Mouse (Mus musculus): ENCODE results near the gene Selenbp1.
"Not testable (repeated sequence)": the region's sequence is repeated elsewhere in the genome, so short reads cannot be mapped to it uniquely, and the experiment has no call there.

Selenbp1 gene

DNA sequence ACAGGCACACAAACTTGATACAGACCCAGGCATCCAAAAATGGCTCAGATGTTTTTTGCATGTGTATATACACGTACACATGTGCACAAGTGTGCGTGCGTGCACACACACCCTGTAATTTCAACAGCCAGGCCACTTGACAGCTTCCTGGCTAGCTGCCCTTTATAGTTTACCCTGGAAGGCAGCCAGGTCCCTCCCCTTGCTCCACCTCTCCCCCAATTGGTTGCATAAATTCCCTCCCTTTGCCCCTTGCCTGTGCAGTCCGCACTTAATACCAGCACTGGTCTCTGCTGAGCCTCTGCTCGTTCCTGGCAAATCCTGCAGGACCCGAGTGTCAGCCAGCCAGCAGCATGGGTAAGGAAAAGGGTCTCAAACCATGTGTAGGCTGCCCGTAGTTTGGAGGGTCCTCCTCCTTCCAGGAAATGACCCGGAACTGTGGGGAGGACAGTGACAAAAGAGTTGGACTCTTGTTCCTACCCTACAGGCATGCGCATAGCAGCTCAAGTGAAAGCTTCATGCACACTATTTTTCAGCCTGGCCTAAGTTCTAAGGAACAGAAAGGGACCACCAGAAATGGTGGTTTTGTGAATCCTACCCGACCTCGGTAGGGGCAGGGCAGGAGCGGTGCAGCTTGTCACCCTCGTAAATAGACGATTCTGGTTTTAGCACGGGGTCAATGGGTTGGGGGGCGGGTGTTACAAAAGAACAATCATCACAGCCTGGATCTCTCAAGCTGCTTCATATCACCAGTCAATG, at the start of gene Selenbp1:
Gene Selenbp1 (plus strand): TSS at position 248 of the 756 bp plus-strand sequence.
- in situ Hi-C loops (cut with MboI, MseI), result no loop called here

DNA sequence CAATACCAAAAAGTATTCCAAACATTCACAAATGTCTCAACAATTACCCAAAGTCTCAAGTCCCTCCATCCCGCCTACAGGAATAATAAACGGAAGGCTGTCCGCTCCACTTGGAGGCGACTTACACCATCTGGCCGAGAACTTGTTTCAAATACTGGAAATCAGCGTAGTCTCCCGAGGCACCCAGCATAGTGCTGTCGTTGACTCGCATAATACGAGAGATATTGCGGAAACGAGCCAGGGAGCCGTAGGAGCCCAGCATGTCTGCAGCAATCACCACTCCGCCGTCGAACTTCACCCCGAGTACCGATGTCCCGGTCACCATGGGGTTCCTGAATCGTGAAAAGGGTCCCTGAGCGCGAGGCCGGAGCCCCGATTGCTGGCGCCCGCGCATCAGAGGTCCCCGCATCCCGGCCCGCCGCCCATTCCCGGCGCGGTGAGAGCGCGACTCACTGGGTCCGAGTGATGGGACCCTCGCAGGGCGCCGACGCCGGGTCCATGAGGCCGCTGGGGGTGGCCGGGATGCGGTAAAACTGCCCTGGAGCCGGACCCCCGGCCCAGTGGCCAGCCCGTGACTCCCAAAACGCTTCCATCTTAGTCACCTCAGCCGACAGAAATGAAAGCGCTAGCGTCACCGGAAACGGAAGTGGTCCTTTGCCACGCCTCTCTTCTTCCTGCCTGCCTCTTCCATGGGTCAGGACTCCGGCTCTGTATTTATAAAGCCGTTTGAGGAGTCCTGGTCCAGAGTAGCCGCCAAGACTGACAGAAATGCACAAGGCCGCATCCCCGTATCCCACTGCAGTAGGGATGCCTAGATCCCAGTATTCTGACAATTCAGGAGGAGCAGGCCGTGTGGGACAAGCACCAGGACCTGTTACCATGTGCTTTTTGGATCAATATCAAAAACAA, 46.3 kb upstream of the Selenbp1 start, which contains the start of gene Psmb4:
Gene Psmb4 (minus strand): TSS at position 646 of the 909 bp plus-strand sequence.
- in situ Hi-C loops (cut with MboI, MseI), result no loop called here

DNA sequence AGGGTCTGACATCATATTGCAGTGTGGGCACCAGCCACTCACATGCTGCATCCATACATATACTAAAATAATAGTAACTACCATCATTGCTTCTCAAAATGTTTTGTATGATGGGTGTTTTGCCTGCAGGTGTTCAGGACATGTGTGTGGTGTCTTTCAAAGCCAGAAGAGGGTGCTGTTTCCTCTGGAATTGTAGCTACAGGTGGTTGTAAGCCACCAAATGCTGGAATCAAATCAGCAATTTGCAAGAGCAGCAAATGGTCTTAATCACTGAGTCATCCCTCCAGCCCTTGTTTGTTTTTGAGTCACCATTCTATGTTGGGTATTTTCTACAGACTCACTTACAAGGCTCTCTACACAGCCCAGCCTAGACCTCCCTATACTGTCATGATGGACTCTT, 44.3 kb upstream of the Selenbp1 start:
- in situ Hi-C loops (cut with MboI, MseI), result no loop called here

DNA sequence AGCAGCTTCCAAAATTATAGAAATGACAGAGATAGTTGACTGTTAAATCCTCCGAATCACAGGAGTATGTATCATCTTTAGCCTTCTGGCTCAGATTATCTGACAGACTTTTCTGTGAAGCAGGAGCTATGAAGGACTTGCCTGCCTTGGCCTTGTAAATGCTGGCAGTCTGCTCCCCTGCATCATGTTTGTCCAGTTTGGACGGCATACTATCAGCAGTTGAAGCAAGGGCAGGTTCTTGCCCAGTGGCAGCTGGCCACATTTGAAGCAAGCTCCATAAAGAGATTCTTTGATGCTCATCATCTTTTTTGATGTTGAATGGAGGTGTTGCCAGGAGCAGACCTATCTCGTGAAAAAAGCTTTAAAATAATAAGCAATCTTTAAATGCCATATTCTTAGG, 38.8 kb upstream of the Selenbp1 start:
- in situ Hi-C loops (cut with MboI, MseI), result no loop called here

DNA sequence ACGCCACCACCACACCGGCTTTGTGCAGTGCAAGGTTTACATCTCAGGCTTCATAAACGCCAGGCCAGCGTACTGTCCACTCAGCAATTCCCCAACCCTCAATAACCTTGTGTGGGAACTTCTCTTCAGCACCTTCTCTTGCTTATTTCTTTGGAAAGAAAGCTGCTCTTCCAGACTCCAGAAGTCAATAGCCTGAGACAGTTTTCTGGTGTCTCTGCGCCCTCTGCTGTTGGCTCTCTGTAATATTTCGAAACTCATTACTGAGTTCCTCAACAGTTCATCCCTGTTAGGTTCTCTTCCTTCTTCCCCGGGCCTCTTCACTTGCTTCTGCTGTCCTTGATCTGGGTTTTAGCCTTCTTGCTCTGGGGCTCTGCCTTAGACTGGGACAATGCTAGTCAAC, 30.1 kb upstream of the Selenbp1 start:
- in situ Hi-C loops (cut with MboI, MseI), result loop anchor here (5.0 kb wide), 1 partner anchor 35 kb away; no protein-coding TSS in a partner anchor

DNA sequence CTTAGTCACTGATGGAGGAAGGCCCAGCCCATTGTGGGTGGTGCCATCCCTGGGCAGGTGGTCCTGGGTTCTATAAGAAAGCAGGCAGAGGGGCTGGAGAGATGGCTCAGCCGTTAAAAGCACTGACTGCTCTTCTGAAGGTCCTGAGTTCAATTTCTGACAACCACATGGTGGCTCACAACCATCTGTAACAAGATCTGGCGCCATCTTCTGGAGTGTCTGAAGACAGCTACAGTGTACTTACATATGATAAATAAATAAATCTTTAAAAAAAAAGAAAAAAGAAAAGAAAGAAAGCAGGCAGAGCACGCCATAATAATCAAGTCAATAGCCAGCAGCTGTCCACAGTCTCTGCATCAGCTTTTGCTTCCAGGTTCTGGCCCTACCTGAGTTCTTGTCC, 28.1 kb upstream of the Selenbp1 start:
- in situ Hi-C loops (cut with MboI, MseI), result loop anchor here (5.0 kb wide), 1 partner anchor 33 kb away; no protein-coding TSS in a partner anchor

DNA sequence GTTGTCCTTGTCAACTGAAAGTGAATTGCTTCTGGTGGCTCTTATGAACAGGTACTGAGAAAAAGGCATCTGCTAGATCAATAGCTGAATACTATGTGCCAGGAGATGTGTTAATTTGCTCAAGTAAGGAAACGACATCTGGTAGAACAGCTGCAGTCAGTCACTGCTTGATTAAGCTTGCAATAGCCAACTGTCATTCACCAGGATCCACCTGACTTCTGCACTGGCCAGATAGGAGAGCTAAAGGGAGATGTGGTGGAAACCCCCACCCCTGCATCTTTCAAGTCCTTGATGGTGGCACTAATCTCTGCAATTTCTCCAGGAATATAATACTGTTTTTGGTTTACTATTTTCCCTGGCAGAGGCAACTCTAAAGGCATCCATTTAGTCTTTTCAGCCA, 26.4 kb upstream of the Selenbp1 start:
- in situ Hi-C loops (cut with MboI, MseI), result no loop called here

DNA sequence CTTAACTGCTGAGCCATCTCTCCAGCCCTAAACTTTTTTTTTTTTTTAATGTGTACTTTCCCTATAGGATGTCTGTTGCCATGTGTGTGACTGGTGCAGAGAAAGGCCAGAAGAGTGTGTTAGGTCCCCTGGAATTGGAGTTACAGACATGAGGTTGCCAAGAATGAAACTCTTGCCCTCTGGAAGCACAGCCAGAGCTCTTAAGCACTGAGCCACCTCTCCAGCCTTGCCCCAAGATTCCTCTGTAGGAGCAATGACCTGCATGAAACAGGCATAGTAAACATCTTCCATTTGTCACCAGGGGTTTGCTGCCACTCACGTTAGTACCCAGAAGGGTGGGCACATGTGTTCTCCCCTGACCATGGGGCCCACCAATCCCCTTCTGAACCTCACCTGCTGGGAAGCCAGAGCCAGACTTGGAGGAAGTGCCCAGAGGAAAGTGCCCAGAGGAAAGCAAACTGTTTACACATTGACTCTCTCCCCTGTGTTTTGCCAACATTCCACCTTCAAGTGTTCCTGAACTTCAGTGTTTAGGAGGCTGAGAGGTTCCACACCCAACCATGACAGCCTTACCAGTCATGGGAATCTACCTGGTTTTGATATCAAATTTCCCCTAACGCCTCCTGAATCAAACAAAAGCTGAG, 21.7 kb upstream of the Selenbp1 start:
- in situ Hi-C loops (cut with MboI, MseI), result no loop called here

DNA sequence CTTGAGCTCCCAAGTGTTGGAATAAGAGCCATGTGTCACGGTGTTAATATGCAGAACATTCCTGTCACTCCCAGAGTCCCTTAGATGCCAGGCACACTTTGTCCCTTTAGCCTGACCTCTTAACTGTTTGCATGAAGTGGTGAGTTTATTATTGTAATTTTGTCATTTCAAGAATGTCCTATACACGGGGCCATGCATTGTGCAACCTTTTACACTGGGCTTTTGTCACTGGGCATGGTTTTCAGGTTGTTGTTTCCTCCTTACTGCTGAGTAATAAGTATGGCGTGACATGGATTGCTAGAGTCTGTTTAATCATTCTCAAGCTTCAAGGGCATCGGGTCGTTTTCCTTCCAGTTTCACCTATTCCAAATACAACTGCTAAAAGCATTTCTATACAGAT, 19.1 kb upstream of the Selenbp1 start:
- in situ Hi-C loops (cut with MboI, MseI), result no loop called here

DNA sequence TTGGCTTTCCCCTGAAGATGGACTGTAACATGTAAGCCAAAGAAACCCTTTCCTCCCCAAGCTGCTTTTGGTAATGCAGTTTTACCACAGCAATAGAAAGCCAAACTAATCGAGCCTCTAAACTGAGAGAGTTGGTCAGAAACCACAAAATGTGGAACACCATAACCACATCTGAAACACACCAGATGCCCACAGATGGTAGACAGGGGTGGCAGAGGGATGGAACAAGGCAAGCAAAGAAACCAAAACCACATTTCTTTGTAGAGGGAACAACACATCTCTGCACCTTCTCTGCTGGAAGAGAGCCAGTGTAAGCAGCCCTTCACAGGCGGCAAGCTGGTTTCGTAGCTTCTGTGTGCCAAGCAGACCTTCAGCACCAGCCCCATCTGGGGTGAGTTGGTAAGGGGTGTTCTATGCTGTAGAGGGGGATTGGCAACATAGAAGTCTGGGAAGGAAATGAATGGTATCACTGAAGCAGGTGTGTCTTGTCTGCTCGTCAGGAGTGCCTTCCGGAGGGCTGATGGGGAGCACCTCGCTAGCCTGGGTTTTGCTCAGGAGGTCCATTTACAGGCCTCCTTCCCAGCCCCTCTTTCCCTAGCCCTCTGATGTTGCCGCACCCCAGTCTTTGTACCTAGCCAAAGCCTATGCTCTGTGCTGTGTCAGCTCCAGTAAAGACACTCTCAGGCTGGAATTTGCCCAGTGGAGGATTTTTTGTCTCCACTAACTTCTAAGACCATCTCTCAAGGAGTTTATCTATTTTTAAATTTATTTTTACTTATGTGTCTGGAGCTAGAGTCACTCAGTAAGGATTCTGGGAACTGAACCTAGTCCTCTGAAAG, 16.7 kb upstream of the Selenbp1 start:
- in situ Hi-C loops (cut with MboI, MseI), result no loop called here

DNA sequence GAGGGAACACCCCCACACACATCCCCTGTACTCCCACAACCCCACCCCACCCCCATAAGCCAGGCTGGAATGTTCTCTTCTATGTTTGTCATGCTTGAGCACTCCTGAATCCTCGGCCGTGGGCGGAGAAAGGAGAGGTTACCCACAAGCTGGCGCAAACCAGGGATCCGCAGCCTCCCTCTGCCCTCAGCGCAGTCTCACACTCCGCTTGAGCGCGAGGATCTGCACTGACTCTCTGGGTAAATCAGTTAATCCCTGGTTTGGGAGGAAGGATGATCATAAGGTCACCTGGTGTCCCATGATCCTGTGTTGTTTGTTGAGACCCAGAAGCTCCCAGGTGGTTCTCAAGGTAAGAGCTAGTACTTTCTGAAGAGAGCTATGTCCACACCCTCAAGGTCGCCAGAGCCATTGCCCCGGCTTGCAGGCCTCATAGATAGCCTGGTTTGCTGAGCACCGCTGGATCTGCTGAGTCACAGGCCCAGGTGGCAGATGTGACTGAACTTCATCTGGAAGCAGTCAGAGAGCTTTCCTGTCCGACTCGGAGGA, 15.0 kb upstream of the Selenbp1 start:
- in situ Hi-C loops (cut with MboI, MseI), result no loop called here

DNA sequence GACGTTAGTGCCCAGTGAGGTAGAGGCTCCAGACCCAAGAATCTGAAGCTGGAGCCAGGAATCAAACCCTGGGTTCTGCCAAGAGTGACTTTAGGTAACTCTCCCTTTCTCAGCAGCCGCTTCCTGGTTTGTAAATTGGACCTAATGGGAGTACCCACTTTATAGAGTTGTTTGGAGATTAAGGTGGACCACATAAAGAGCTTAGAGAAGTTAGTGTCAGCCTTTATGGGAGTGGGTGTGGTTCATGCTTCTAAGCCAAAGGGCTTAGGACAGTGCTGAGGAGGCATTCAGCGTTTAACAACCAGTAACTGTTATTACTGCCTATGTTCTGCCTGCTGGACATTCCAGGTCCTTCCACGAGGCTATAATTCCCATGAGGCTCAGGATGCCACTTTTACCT, 14.0 kb upstream of the Selenbp1 start:
- in situ Hi-C loops (cut with MboI, MseI), result no loop called here

DNA sequence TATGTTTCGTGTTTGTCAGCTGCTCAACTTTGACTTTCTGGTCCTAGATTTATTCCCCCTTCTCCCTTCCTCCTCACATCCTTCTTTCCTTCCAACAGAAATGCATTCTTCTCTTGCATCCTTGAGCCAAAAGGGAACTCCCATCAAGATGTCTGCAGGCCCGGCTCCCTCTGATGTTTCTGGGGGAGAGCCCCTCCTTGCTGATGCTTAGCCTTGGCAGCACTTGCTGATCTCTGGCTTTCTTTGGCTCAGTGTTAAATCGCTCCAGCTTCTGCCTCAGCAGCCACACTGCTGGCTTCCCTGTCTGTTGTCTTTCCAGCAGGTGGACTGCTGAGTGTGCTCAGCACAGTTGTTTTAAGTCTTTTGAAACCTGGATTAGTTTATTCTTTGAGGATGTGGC, 11.8 kb upstream of the Selenbp1 start:
- in situ Hi-C loops (cut with MboI, MseI), result no loop called here

DNA sequence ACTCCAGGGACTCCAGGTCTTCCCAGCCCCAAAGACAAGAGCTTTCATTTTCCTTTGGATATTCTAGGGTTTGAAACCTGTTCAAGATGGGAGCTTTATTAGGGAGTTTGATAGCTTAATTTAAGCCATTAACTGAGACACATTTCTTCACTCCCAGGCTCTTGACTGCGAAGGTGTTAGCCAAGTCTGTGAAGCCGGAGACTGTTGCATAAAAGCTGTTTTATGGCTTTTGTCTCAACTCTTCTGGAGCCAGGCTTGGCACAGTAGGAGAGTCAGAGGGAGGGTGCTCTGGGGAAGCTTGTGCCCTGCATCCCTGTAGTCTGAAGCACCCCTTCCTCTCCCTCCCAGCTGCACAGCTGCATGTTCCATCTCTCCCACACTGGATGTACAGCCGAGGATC, 10.5 kb upstream of the Selenbp1 start:
- in situ Hi-C loops (cut with MboI, MseI), result no loop called here

DNA sequence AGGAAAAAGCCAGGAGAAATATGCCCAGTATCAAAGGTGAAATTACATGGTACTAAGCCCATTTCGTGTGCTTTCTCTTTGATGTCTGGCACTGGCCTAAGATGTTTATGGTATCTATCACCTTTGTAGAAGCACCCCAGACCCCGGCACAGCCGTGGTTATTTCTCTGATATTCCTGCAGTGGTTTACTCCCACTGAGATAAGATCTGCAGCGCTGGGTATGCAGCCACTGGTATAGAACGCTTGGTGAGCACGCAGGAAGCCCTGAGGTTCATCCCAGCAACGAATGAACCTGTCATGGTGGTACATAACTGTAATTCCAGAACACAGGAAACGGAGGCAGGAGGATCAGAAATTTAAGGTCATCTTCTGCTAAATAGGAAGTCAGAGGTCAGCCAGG, 8.2 kb upstream of the Selenbp1 start:
- in situ Hi-C loops (cut with MboI, MseI), result loop anchor here (5.0 kb wide), 1 partner anchor 237 kb away; no protein-coding TSS in a partner anchor

DNA sequence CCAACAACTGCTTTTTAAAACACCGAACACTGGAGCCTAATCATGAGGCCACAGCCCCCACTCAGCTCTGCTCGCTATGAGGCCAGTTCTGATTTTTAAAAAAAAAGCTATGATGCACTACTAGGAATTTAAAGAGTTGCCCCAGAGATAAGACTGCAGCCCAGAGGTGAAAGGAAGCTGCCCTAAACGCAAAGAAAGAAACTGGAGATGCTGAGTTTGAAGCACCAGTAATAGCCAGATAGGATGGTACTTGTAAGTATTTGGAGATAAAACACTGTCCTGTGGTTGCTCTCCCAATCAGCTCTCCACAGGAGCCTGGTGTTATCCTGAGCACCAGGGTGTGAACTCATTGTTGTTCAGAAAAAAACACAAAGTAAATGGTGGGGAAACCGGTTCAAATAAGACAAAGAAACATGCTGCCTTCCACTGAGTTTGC, 6.5 kb upstream of the Selenbp1 start:
- in situ Hi-C loops (cut with MboI, MseI), result loop anchor here (5.0 kb wide), 1 partner anchor 239 kb away; no protein-coding TSS in a partner anchor

DNA sequence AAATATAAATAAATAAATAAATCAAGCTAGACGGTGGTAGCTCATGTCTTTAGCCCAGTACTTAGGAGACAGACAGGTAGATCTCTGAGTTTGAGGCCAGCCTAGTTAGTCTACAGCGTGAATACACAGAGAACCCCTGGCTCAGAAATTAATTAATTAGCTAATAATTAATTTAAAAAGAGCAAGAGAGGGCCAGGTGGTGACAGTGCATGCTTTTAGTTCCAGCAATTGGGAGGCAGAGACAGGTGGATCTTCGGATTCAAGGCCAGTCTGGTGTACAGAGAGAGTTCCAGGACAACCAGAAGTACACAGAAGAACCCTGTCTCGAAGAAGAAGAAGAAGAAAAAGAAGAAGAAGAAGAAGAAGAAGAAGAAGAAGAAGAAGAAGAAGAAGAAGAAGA, 3.9 kb upstream of the Selenbp1 start:
- in situ Hi-C loops (cut with MboI, MseI), result loop anchor here (5.0 kb wide), 1 partner anchor 242 kb away; no protein-coding TSS in a partner anchor

DNA sequence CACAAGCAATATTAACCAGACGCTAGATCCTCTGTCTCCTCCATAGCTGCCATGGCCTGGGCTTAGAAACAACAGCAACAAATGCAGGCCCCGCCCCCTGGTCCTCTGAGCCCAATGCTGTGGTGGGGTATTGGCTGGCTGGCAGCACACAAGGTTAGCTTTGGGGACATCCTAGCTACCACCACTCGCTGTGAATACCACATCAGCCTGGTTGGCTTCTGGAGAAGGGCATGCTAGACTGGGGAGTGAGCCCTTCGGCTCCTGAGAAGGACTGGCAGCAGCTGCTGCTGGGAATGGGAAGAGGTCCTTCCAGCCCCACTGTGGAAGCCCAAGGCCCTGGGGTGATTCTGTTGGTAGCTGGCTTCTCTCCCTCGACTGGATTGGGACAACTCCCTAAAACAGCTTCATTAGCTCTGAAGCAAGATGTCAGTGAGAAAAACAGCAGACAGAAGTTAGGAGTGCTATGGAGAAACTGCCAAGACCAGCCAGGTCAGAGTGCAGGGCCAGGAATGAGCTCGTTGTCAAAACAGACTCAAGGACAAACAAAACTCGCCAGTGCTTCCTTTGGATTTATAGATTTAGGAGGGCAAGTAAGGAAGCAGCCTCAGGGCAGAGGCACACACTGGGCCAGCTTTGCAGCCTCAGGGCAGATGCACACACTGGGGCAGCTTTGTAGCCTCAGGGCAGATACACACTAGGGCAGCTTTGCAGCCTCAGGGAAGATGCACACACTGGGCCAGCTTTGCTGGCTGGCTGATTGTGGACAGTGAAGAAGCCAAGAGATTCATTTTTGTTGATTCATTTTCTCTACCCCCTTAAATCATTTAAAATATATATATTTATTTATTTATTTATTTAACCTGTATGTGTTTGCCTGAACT, 2.2 kb upstream of the Selenbp1 start:
- in situ Hi-C loops (cut with MboI, MseI), result not testable (repeated sequence)

DNA sequence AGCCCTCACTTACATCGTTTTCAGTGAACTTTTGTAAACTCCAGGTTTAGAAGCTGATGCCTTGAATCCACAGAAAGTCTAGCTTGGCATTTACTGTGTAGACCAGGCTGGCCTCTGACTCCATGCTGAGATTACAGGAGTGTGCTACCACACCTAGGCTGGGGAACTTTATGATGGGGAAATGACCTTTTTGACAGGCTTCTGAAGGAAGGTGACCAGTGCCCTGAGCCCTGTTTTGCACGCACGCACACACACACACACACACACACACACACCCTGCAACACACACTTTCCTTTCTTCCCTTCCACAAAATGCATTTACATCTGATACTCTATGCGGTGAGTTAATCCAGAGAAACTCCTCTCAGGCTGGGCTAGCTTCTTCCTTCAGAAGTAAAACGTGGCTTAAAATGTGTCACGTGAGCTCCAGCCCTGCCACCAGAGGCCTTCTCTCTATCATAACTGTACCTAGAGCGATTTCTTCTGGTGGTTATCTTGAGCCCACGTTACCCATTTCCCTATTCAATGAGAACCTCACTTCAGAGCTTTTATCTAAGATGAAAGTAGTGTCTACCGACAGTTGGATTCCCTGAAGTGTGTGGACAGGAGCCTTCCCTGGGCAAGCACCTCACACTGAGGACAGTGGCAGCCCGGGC, 1.3 kb upstream of the Selenbp1 start:
- in situ Hi-C loops (cut with MboI, MseI), result not testable (repeated sequence)
